Mouse (Mus musculus) forebrain, embryonic 16.5 days (tissue): ENCODE measurements around the gene Lpin1. TPM values are rescaled to one million over a fixed set of nuclear protein-coding genes. Genes with fewer than 3 reads are reported as not detected.

ENCODE experiments used
- ATAC-seq: fragments of 200-750 bp; cut with Nextera tagmentation; 2 replicates; pipeline ENCODE4 v1.8.0; 2017; ENCODE audit warnings: mild to moderate bottlenecking, moderate library complexity
- H3K27ac ChIP-seq: fragments of 300-500 bp; sonication (generic); 2 replicates; pipeline ENCODE4 v1.5.1; 2014; ENCODE audit warnings: low read length, control low read depth
- H3K27me3 ChIP-seq: fragments of 300-500 bp; sonication (generic); replicated peaks from 2 replicates; pipeline ENCODE4 v1.6.1; 2014; ENCODE audit warnings: low read length; ENCODE audit not compliant: control insufficient read depth, insufficient read depth
- H3K36me3 ChIP-seq: fragments of 300-500 bp; sonication (generic); 2 replicates; pipeline ENCODE4 v1.6.1; 2014; ENCODE audit not compliant: control insufficient read depth, insufficient read depth
- H3K4me1 ChIP-seq: fragments of 300-500 bp; sonication (generic); replicated peaks from 2 replicates; pipeline ENCODE4 v1.6.1; 2014; ENCODE audit warnings: low read length; ENCODE audit not compliant: control insufficient read depth, insufficient read depth
- H3K4me2 ChIP-seq: fragments of 300-500 bp; sonication (generic); 2 replicates; pipeline ENCODE4 v1.6.1; 2014; ENCODE audit warnings: mild to moderate bottlenecking, low read length, control low read depth
- H3K4me3 ChIP-seq: fragments of 300-500 bp; sonication (generic); replicated peaks from 2 replicates; pipeline ENCODE4 v1.5.1; 2014; ENCODE audit warnings: mild to moderate bottlenecking, low read length, control low read depth
- H3K9ac ChIP-seq: fragments of 300-500 bp; sonication (generic); replicated peaks from 2 replicates; pipeline ENCODE4 v1.6.1; 2014; ENCODE audit warnings: low read depth, low read length, control low read depth
- H3K9me3 ChIP-seq: fragments of 300-500 bp; sonication (generic); 2 replicates; pipeline ENCODE4 v1.6.1; 2016; ENCODE audit warnings: low read length; ENCODE audit not compliant: control insufficient read depth
- WGBS: fragments of 180-500 bp; shearing (Covaris S2); extraction: QIAGEN DNeasy Blood & Tissue Kit; methylation state at CpG from one replicate; pipeline ENCODE4 v1.1.7; 2014; 5-methylcytosine and 5-hydroxymethylcytosine counted together
- polyA plus RNA-seq: library from polyadenylated mRNA; unstranded; fragments of >200 nt; fragmentation: Nextera tagmentation; extraction: Ambion mirVana; gene quantifications from 2 replicates; pipeline ENCODE4 v1.2.1, GENCODE M21; 2015

Gene Lpin1
- polyA plus RNA-seq, 1 experiment from 2014 or later, result 19.5 TPM

DNA sequence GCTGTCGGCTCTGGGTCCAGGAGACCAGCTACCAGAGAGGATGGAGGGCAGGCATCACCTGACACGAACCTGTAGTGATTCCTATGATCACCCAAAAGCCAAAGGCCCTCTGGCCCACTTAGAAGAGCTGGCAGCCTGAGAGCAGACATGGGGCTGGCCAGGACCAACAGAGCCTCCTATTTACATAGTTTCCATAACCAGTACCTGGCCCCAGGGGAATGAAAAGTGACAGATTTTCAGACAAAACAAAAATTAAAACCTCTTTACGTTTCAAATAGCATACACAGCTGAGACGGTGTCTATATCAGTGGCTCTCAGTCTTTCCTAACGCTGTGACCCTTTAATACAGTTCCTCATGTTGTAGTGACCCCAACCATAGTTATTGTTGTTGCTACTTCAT, 83.9 kb downstream of the Lpin1 start:
- Histone ChIP-seq H3K9me3 (no peaks in the 10 kb centered on the region), H3K27ac (no peak overlapping the region), H3K4me1 (no peaks in the 10 kb centered on the region), H3K4me2 (no peak overlapping the region), H3K36me3 (no peaks in the 10 kb centered on the region), H3K9ac (no peak overlapping the region), H3K4me3 (no peak overlapping the region), H3K27me3 (no peaks in the 10 kb centered on the region)
- 84% methylated on average over 5 of the region's 5 CpGs for WGBS
- no peak for ATAC-seq

DNA sequence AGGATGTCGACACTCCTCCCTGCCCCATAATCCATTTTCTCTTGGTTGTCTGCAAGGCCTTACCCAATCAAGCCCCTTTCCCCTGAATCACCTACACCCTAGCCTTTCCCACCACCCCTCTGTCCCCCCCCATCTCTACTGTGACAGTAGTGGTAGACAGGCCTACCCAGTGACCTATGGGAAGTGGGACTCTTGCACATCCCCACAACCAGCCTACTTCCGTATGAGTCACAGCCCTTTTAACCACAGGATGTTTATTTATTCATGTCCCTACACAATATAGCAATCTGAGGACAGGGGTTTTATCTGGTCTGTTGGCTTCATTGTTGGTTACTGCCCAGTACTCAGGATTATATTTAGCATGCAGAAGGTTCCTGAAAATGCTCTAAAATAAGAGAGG, 84.6 kb downstream of the Lpin1 start:
- Histone ChIP-seq H3K27me3 (no peaks in the 10 kb centered on the region), H3K4me3 (no peak overlapping the region), H3K27ac (no peak overlapping the region), H3K9me3 (no peaks in the 10 kb centered on the region), H3K36me3 (no peaks in the 10 kb centered on the region), H3K4me1 (no peaks in the 10 kb centered on the region), H3K9ac (no peak overlapping the region), H3K4me2 (no peak overlapping the region)
- WGBS, result 91% methylated on average over 2 of the region's 2 CpGs
- no peak for ATAC-seq

DNA sequence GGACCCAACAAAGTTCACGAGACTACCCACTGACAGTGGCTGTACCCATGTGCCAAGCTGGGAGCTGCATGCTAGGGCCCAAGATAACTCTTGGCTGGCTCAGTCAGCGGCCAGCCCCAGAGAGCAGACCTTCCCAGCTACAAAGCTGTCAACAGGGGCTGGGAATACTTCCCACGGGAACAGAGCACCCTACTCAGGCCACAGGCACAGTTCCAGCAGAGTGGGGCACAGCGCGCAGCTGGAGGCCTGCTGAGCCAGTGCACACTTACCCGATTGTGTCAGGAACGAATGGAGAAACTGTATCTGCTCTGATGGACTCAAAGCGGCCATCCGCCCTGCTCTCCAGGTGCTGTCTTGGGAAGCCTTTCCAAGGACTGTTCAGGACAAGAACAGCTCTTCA, 95.6 kb downstream of the Lpin1 start:
- no peaks in the 10 kb centered on the region for H3K27me3 ChIP-seq
- ATAC-seq, result peak; percentile 64; the same call in 1 of the 2 replicates
- 86% methylated on average over 9 of the region's 9 CpGs for WGBS

DNA sequence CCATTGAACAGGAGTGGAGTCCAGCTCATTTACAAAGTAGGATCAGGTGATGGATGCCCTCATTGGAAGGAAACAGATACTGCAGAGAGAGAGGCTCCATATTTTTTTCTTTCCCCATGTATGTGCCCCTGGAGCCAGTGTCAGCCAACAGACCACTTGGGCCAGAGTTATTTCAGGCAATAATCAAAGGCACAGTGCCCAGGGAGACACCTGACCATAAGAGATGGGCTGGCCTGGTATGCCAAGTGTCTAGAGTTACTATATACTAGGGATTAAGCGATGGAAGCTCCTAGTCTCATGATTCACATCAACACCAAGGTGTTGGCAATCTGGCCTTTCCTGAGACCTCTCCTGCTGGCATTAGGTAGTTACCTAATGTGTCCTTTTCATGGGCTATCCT, 97.8 kb downstream of the Lpin1 start:
- Histone ChIP-seq H3K27ac (no peak overlapping the region), H3K27me3 (no peaks in the 10 kb centered on the region), H3K4me1 (peaks cover 7% of the 10 kb centered on the region), H3K4me3 (no peak overlapping the region), H3K9me3 (no peaks in the 10 kb centered on the region), H3K36me3 (no peaks in the 10 kb centered on the region), H3K4me2 (no peak overlapping the region), H3K9ac (no peak overlapping the region)
- 91% methylated on average over 1 of the region's 1 CpGs for WGBS
- ATAC-seq, result no peak

More for the DNA sequence above, 95.6 kb downstream of the Lpin1 start:
- Histone ChIP-seq H3K4me3 (no peak overlapping the region), H3K9ac (no peak overlapping the region), H3K36me3 (no peaks in the 10 kb centered on the region), H3K9me3 (no peaks in the 10 kb centered on the region), H3K4me2 (no peak overlapping the region), H3K4me1 (no peaks in the 10 kb centered on the region), H3K27ac (no peak overlapping the region)

DNA sequence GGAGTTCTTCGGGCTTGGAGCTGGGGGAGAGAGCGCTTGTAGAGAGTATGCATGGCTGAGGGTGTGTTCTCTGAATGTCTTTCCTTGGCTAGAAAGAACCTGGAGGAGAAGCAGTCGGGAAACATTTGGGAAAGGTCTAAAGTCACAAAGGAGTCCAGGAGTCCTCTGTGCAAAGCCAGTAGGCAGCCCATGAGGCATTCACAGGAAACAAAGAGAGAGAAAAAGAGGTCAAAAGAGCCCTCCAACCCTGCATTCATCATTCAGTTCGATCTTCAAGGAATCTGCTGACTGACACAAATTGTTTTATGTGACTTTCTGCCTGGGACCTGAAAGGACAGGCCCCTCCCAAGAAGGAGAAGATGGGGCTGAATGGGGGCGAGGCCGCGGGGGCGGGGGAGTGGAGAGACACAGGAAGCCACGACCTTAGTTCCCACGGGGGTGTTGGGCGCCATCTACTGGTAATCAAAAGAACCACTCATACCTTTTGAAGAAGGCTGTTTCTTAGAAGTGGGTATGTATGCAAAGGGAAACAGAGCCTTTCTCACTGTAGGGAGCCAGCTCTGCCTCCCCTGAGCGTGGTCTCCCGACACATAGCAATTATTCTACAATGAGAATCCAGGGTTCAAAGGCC, 101.5 kb downstream of the Lpin1 start:
- Histone ChIP-seq H3K4me1 (peaks cover 14% of the 10 kb centered on the region), H3K27me3 (no peaks in the 10 kb centered on the region), H3K36me3 (no peaks in the 10 kb centered on the region), H3K4me3 (no peak overlapping the region), H3K4me2 (peak overlapping the region; percentile 31), H3K27ac (no peak overlapping the region), H3K9me3 (no peaks in the 10 kb centered on the region), H3K9ac (no peak overlapping the region; the same call in 1 of the 2 replicates)
- WGBS, result 8% methylated on average over 13 of the region's 13 CpGs
- peak; percentile 77 for ATAC-seq

DNA sequence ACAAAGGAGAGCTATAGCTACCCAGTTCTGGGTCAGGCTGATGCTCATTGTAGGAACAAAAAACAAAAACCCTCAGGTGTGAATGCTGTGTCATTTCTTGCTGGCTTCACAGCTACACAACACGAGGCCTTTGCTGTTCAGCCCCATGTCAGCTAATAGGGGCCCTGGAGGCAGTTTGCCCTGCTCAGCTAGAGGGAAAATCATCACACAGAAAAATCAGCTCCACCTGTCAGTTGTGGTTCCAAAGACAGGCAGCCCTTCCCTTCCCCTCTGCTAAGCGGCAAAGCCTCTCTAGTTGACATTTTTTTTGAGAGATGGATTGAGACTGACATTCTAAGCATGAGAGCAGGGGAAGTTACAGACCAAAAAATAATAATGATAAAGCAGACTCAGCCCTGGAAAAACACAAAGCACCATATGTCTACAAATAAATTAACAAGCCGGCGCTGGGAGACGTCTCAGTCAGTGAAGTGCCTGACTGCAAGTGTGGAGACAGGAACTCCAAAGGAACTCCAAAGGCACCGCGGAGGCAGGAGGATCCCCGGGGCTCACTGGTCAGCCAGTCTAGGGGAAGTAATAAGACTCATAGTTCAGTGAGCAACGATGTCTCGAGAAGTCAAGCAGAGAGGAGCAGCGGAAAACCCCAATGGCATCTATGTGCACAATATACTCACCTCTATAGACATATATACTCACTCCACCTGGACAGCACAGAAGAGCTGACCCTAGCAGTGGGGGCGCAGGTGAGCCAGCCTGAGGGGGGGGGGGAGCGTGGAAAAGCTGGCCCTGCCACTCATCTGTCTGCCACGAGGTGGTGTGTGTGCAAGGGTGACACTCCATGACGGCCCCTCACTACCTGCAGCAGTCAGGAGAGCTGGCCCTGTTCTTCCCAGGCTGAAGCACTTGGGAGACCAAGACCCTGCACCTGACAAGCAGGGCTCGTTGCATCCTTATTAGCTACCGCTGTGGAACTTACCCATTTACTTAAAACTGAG, 103.7 kb downstream of the Lpin1 start:
- no peak overlapping the region for H3K4me3 ChIP-seq
- ATAC-seq, result peak; percentile 49; the same call in 1 of the 2 replicates
- H3K9ac ChIP-seq, result no peak overlapping the region; the same call in 1 of the 2 replicates
- WGBS, result 57% methylated on average over 17 of the region's 17 CpGs
- no peak overlapping the region for H3K4me2 ChIP-seq
- 0 out of 2 replicates have a peak overlapping the region, but pooled peaks have one; percentile 30 for H3K27ac ChIP-seq
- peaks cover 14% of the 10 kb centered on the region for H3K4me1 ChIP-seq
- no peaks in the 10 kb centered on the region for H3K27me3 ChIP-seq
- 0 out of 2 replicates have a peak, but pooled peaks cover 2% of the 10 kb centered on the region for H3K9me3 ChIP-seq
- H3K36me3 ChIP-seq, result no peaks in the 10 kb centered on the region

DNA sequence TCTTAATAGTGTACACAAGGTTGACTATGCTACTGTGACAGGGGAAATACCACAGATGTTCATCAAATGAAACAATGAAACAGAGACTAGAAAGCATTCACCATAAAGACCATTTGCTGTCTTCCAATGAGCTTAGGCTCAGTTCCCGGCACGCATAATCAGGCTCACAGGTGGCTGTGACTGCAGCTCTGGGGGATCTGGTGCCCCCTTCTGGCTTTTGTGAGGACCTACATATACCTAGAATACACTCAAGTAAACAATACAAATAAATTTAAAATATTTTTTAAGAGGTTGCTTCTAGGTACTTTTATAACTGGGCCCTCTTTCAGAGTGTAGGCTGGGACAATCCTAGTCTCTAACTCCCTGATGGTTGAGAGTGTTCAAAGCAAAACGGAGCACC, 106.5 kb downstream of the Lpin1 start:
- no peaks in the 10 kb centered on the region for H3K36me3 ChIP-seq
- H3K27ac ChIP-seq, result no peak overlapping the region
- H3K27me3 ChIP-seq, result no peaks in the 10 kb centered on the region
- peaks cover 10% of the 10 kb centered on the region; the same call in 1 of the 2 replicates for H3K4me1 ChIP-seq
- 0 out of 2 replicates have a peak, but pooled peaks cover 2% of the 10 kb centered on the region for H3K9me3 ChIP-seq
- no peak for ATAC-seq
- H3K4me3 ChIP-seq, result no peak overlapping the region
- 88% methylated on average over 3 of the region's 3 CpGs for WGBS
- H3K4me2 ChIP-seq, result no peak overlapping the region
- no peak overlapping the region for H3K9ac ChIP-seq

DNA sequence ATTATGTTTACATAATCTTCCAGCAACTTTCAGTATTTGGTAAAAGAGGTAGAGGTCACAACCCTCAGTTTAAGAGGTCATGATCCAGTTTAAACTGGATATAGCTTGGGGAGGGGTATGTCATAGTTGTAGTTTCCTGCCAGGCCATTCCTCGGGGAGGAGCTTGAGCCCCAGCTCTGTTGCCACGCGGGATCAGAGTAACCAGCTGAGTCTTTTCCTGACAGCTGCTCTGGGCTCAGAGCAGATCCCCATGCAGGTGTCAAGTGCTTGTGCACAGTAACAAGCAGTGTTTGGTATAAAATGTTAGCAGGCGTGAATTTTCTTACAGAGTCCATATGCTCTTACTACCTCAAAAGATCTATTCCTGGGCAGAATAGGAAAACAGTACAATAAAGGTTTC, 112.8 kb downstream of the Lpin1 start:
- ATAC-seq, result no peak
- WGBS, result 35% methylated on average over 4 of the region's 4 CpGs

DNA sequence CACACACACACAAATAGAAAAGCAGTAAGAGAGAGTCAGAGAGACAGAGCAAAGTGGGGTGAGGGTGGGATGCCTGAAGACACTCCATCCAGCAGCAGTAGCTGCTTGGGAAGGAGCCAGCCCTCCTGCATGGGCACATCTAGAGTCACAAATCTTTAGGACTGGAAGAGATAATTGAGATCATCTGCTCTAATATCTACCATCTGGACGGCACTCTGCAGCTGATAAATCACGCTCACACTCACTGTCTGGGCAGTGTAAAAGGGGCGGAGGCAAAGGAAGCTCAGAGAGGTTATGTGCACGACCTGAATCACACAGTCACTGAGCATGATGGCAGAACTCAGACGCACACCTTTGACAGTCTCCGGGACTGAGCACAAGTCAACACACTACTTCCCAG, 118.1 kb downstream of the Lpin1 start:
- Histone ChIP-seq H3K4me1 (no peaks in the 10 kb centered on the region), H3K27ac (no peak overlapping the region), H3K4me3 (no peak overlapping the region), H3K9ac (no peak overlapping the region), H3K9me3 (no peaks in the 10 kb centered on the region), H3K36me3 (no peaks in the 10 kb centered on the region), H3K4me2 (no peak overlapping the region), H3K27me3 (no peaks in the 10 kb centered on the region)
- 88% methylated on average over 6 of the region's 6 CpGs for WGBS
- no peak for ATAC-seq

More for the DNA sequence above, 112.8 kb downstream of the Lpin1 start:
- no peaks in the 10 kb centered on the region for H3K27me3 ChIP-seq
- no peak overlapping the region for H3K9ac ChIP-seq
- H3K4me1 ChIP-seq, result no peaks in the 10 kb centered on the region
- no peak overlapping the region for H3K27ac ChIP-seq
- no peaks in the 10 kb centered on the region for H3K36me3 ChIP-seq
- H3K9me3 ChIP-seq, result 0 out of 2 replicates have a peak, but pooled peaks cover 2% of the 10 kb centered on the region
- H3K4me2 ChIP-seq, result no peak overlapping the region
- H3K4me3 ChIP-seq, result no peak overlapping the region
